In genomic region chr16:49615342-49616020, GRCm38 (mm10) we compare ENCODE assay signal across 9 mouse cellular contexts.
A peak's percentile ranks its signal among the peaks of the same experiment; 100 is the strongest.
DNase-seq lines count a peak whose midpoint lies in the region; ATAC-seq and TF ChIP-seq lines count a peak whose summit lies in the region.
"Had no signal": no experiment of that assay in that cellular context is flagged by ENCODE, and none has a peak within 500 bp of the region (broad histone marks: within the 10 kb centered on the region; RNA-seq: fewer than 3 reads in every experiment).

No protein-coding gene starts in this region.

- H3K27ac ChIP-seq in heart, adult 2 months: no peak overlapping the region; the same call in 1 of the 2 replicates
- H3K27ac ChIP-seq in liver, embryonic 12.5 days: no peak overlapping the region

- TF ChIP-seq CTCF in heart, adult 2 months (IDR thresholded peaks at IDR 0.05): no peak

- H3K4me1 ChIP-seq in heart, adult 2 months (ENCODE audit: control insufficient read depth, insufficient read depth, low read length): no peaks in the 10 kb centered on the region
- no peaks in the 10 kb centered on the region for H3K4me1 ChIP-seq in liver, embryonic 12.5 days

- H3K9ac ChIP-seq in heart, adult 2 months (ENCODE audit: low read depth, low read length): no peak overlapping the region
- no peak overlapping the region for H3K9ac ChIP-seq in liver, embryonic 12.5 days

- 63% methylated on average over 20 of the region's 20 CpGs for WGBS in heart, adult 2 months
- 74% methylated on average over 20 of the region's 20 CpGs for WGBS in liver, embryonic 12.5 days (ENCODE audit: insufficient replicate concordance)

- H3K9me3 ChIP-seq in liver, embryonic 12.5 days (replicated peaks): no peaks in the 10 kb centered on the region; the same call in 1 of the 2 replicates

- H3K4me2 ChIP-seq in liver, embryonic 12.5 days: no peak overlapping the region

- no peaks in the 10 kb centered on the region for H3K36me3 ChIP-seq in heart, adult 2 months (ENCODE audit: control insufficient read depth, insufficient read depth, low read length)
- no peaks in the 10 kb centered on the region for H3K36me3 ChIP-seq in liver, embryonic 12.5 days

- H3K79me2 ChIP-seq in heart, adult 2 months (replicated peaks; ENCODE audit: control insufficient read depth, insufficient read depth, low read length): no peaks in the 10 kb centered on the region

- no peaks in the 10 kb centered on the region for H3K27me3 ChIP-seq in heart, adult 2 months (ENCODE audit: control insufficient read depth, insufficient read depth, low read length)
- H3K27me3 ChIP-seq in liver, embryonic 12.5 days (replicated peaks): no peaks in the 10 kb centered on the region

- ATAC-seq in liver, embryonic 12.5 days: no peak

- intact Hi-C loops in heart, adult 2 months (cut with DNase I): no loop called here
- intact Hi-C loops in left cerebral cortex, postnatal 4 days (cut with DNase I): no loop called here

- peak in 1 of 2 experiments; percentile 4 for DNase-seq in heart, adult 2 months
- no peak for DNase-seq in heart, adult 11 months
- DNase-seq in lung, postnatal 10 days: peak; percentile 5
- DNase-seq in lung, postnatal 25 days (ENCODE audit: low spot score): no peak
- DNase-seq in cerebellum, postnatal 25 days: peak; percentile 22 to 29
- peak; percentile 1 for DNase-seq in left cerebral cortex, postnatal 4 days
- no peak for DNase-seq in lung, adult 18-20 months

- TF ChIP-seq EP300 in heart, adult 2 months (IDR thresholded peaks at IDR 0.05; ENCODE audit: insufficient read depth, low read depth, low read length): no peak

- no peak for TF ChIP-seq POLR2A in heart, adult 2 months (IDR thresholded peaks at IDR 0.05; ENCODE audit: insufficient read depth, low read depth, low read length)

- peak overlapping the region; percentile 23 for H3K4me3 ChIP-seq in heart, adult 2 months
- no peak overlapping the region for H3K4me3 ChIP-seq in liver, embryonic 12.5 days
- H3K4me3 ChIP-seq: erythroblast, embryonic 14.5 days had no signal

Comparison
In these comparisons a context has a peak if more than half of its experiments do, and no peak if none do; other contexts are left out.
1. DNase-seq: peak in lung, postnatal 10 days (single experiment), cerebellum, postnatal 25 days (2 of 2) and left cerebral cortex, postnatal 4 days (single experiment); none in heart, adult 11 months (single experiment), lung, postnatal 25 days (single experiment) and lung, adult 18-20 months (0 of 2).